34 mouse cellular contexts compared by ENCODE assay signal in genomic region chr16:92064801-92065200, GRCm38 (mm10). TPM values are rescaled to one million over a fixed set of nuclear protein-coding genes. Genes with fewer than 3 reads are reported as not detected.
"Had no signal": no experiment of that assay in that cellular context is flagged by ENCODE, and none has a peak within 500 bp of the region (broad histone marks: within the 10 kb centered on the region; RNA-seq: fewer than 3 reads in every experiment).

No protein-coding gene starts in this region.

- ATAC-seq: hindbrain, postnatal 0 days; intestine, embryonic 16.5 days; liver, embryonic 12.5 days had no signal

- H3K4me1 ChIP-seq: liver, embryonic 12.5 days had no signal

- DNase-seq: gastrocnemius, postnatal 14 days; gastrocnemius, postnatal 36 days; heart, adult 2 months; heart, postnatal 14 days; heart, postnatal 36 days; kidney, adult 11 months; kidney, adult 9 months; kidney, postnatal 14 days; layer of hippocampus, adult 9-11 months; layer of hippocampus, postnatal 36 days; left cerebral cortex, postnatal 4 days had no signal

- H3K27me3 ChIP-seq: heart, embryonic 13.5 days; heart, embryonic 15.5 days; hindbrain, embryonic 13.5 days; hindbrain, embryonic 15.5 days; kidney, embryonic 15.5 days; limb, embryonic 13.5 days; limb, embryonic 15.5 days; liver, embryonic 12.5 days had no signal

- H3K27ac ChIP-seq: heart, adult 2 months; heart, embryonic 13.5 days; heart, embryonic 15.5 days; hindbrain, embryonic 13.5 days; hindbrain, embryonic 15.5 days; hindbrain, postnatal 0 days; kidney, embryonic 15.5 days; kidney, postnatal 0 days; limb, embryonic 13.5 days; limb, embryonic 15.5 days; liver, embryonic 12.5 days had no signal

- H3K4me3 ChIP-seq: heart, adult 2 months; heart, embryonic 13.5 days; heart, embryonic 15.5 days; hindbrain, embryonic 13.5 days; hindbrain, embryonic 15.5 days; kidney, embryonic 15.5 days; limb, embryonic 13.5 days; limb, embryonic 15.5 days; liver, embryonic 12.5 days had no signal

RNA-seq across cellular contexts. Expression of gene Gm49711, which starts 6.7 kb away (rescaled TPM):
- total RNA-seq: gastrocnemius, adult 18-20 months; gastrocnemius, adult 8-10 months; gastrocnemius, postnatal 14 days; gastrocnemius, postnatal 36 days; heart, adult 2 months; heart, postnatal 14 days; heart, postnatal 36 days; hematopoietic stem cell, adult 5-6 weeks; hindbrain, postnatal 0 days; layer of hippocampus, adult 18-20 months; layer of hippocampus, postnatal 14 days; layer of hippocampus, postnatal 36 days; left cerebral cortex, adult 18-20 months; left cerebral cortex, postnatal 10 days; left cerebral cortex, postnatal 25 days; liver, adult 2 months had no signal
- polyA plus RNA-seq: heart, adult 2 months; heart, embryonic 15.5 days; intestine, embryonic 14.5 days; intestine, embryonic 16.5 days; large intestine, adult 2 months; limb, embryonic 11.5 days; liver, adult 2 months; liver, embryonic 12.5 days had no signal
